13 mouse cellular contexts compared by ENCODE assay signal in the genomic region with DNA sequence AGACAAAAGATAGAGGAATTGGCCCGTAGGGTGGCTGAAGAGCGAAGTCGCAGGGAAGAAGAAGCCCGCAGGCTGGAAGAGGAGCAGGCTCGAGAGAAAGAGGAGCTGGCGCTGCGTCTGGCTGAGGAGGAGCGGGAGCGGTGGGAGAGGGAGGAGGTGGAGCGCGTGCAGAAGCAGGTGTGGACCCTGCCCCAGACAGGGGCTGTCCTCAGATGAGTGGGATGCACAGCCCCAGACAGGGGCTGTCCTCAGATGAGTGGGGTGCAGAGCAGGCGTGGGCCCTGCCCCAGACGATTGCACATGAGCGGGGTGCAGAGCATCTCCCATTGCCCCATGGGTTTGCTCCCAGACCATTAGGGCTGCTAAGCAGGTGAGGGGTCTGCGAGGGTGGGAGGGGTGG. TPM values are rescaled to one million over a fixed set of nuclear protein-coding genes. Genes with fewer than 3 reads are reported as not detected.
A peak's percentile ranks its signal among the peaks of the same experiment; 100 is the strongest.
DNase-seq lines count a peak whose midpoint lies in the region; ATAC-seq and TF ChIP-seq lines count a peak whose summit lies in the region.
"Had no signal": no experiment of that assay in that cellular context is flagged by ENCODE, and none has a peak within 500 bp of the region (broad histone marks: within the 10 kb centered on the region; RNA-seq: fewer than 3 reads in every experiment).

No protein-coding gene starts in this region.

- H3K4me3 ChIP-seq in limb, embryonic 12.5 days (replicated peaks), result no peak overlapping the region
- H3K4me3 ChIP-seq in limb, embryonic 10.5 days, result no peak overlapping the region
- H3K4me3 ChIP-seq in hindbrain, embryonic 12.5 days, result no peak overlapping the region
- H3K4me3 ChIP-seq in hindbrain, postnatal 0 days (ENCODE audit: low read length), result no peak overlapping the region
- H3K4me3 ChIP-seq in midbrain, postnatal 0 days (ENCODE audit: low read depth, low read length), result no peak overlapping the region
- H3K4me3 ChIP-seq: erythroblast, embryonic 14.5 days had no signal

- H3K9ac ChIP-seq in limb, embryonic 12.5 days (replicated peaks), result 0 out of 2 replicates have a peak overlapping the region, but pooled peaks have one; percentile 4
- no peak overlapping the region; the same call in 1 of the 2 replicates for H3K9ac ChIP-seq in hindbrain, embryonic 12.5 days
- H3K9ac ChIP-seq in hindbrain, postnatal 0 days (replicated peaks; ENCODE audit: low read length), result no peak overlapping the region
- H3K9ac ChIP-seq in midbrain, postnatal 0 days (replicated peaks; ENCODE audit: low read length, poor library complexity, severe bottlenecking), result no peak overlapping the region

- peaks cover 8% of the 10 kb centered on the region; the same call in 1 of the 2 replicates for H3K4me1 ChIP-seq in limb, embryonic 12.5 days (replicated peaks)
- peaks cover 12% of the 10 kb centered on the region; the same call in 1 of the 2 replicates for H3K4me1 ChIP-seq in limb, embryonic 10.5 days
- H3K4me1 ChIP-seq in hindbrain, embryonic 12.5 days, result peaks cover 7% of the 10 kb centered on the region; the same call in 1 of the 2 replicates
- no peaks in the 10 kb centered on the region for H3K4me1 ChIP-seq in hindbrain, postnatal 0 days (ENCODE audit: insufficient read depth, low read length)
- no peaks in the 10 kb centered on the region for H3K4me1 ChIP-seq in midbrain, postnatal 0 days (ENCODE audit: insufficient read depth, low read length)

- no peak overlapping the region for H3K27ac ChIP-seq in limb, embryonic 12.5 days
- no peak overlapping the region for H3K27ac ChIP-seq in limb, embryonic 10.5 days
- H3K27ac ChIP-seq in hindbrain, embryonic 12.5 days, result no peak overlapping the region
- H3K27ac ChIP-seq in hindbrain, postnatal 0 days, result no peak overlapping the region
- H3K27ac ChIP-seq in midbrain, postnatal 0 days (ENCODE audit: low read depth, low read length), result no peak overlapping the region

- WGBS in limb, embryonic 12.5 days, result 50% methylated on average over 15 of the region's 15 CpGs
- WGBS in limb, embryonic 10.5 days, result 59% methylated on average over 15 of the region's 15 CpGs
- WGBS in hindbrain, embryonic 12.5 days, result 60% methylated on average over 15 of the region's 15 CpGs
- 62% methylated on average over 15 of the region's 15 CpGs for WGBS in hindbrain, postnatal 0 days
- 68% methylated on average over 15 of the region's 15 CpGs for WGBS in midbrain, postnatal 0 days

- peaks cover 24% of the 10 kb centered on the region for H3K27me3 ChIP-seq in limb, embryonic 12.5 days
- peaks cover 40% of the 10 kb centered on the region for H3K27me3 ChIP-seq in limb, embryonic 10.5 days (ENCODE audit: low read depth, poor library complexity, severe bottlenecking)
- H3K27me3 ChIP-seq in hindbrain, embryonic 12.5 days, result no peaks in the 10 kb centered on the region
- no peaks in the 10 kb centered on the region for H3K27me3 ChIP-seq in hindbrain, postnatal 0 days (ENCODE audit: insufficient read depth, low read length)
- H3K27me3 ChIP-seq in midbrain, postnatal 0 days (ENCODE audit: insufficient read depth, low read length), result no peaks in the 10 kb centered on the region
- H3K27me3 ChIP-seq: Patski had no signal

- DNase-seq in limb, embryonic 10.5 days (ENCODE audit: low spot score), result no peak
- no peak for DNase-seq in hindbrain, postnatal 0 days (ENCODE audit: low spot score)
- DNase-seq in midbrain, postnatal 0 days (ENCODE audit: low spot score), result no peak
- no peak for DNase-seq in frontal cortex, adult 2 months (ENCODE audit: extremely low spot score in 1 of 2, low spot score in 1 of 2)
- no peak for DNase-seq in layer of hippocampus, postnatal 36 days
- DNase-seq: cerebellum, adult 9-10 months; heart, postnatal 4 days; kidney, adult 18-20 months; lung, postnatal 14 days had no signal

- no peak for ATAC-seq in limb, embryonic 12.5 days (ENCODE audit: insufficient number of reproducible peaks, insufficient read depth, low FRiP score, low TSS enrichment, low read depth)
- 0 out of 2 replicates have a peak, but pooled peaks have one; percentile 48 for ATAC-seq in hindbrain, embryonic 12.5 days (ENCODE audit: low FRiP score)
- ATAC-seq in hindbrain, postnatal 0 days, result peak; percentile 51; the same call in 1 of the 2 replicates
- ATAC-seq in midbrain, postnatal 0 days (ENCODE audit: low FRiP score), result 0 out of 2 replicates have a peak, but pooled peaks have one; percentile 47
- ATAC-seq: Patski had no signal

- H3K9me3 ChIP-seq in limb, embryonic 12.5 days, result peaks cover 4% of the 10 kb centered on the region; the same call in 1 of the 2 replicates
- no peaks in the 10 kb centered on the region for H3K9me3 ChIP-seq in limb, embryonic 10.5 days (replicated peaks)
- H3K9me3 ChIP-seq in hindbrain, embryonic 12.5 days (replicated peaks), result no peaks in the 10 kb centered on the region
- H3K9me3 ChIP-seq in hindbrain, postnatal 0 days (ENCODE audit: low read length), result no peaks in the 10 kb centered on the region
- H3K9me3 ChIP-seq in midbrain, postnatal 0 days (ENCODE audit: low read length), result no peaks in the 10 kb centered on the region

- H3K4me2 ChIP-seq in limb, embryonic 12.5 days, result no peak overlapping the region
- no peak overlapping the region for H3K4me2 ChIP-seq in hindbrain, embryonic 12.5 days (replicated peaks)
- H3K4me2 ChIP-seq in hindbrain, postnatal 0 days (ENCODE audit: low read depth, low read length), result 0 out of 2 replicates have a peak overlapping the region, but pooled peaks have one; percentile 0
- H3K4me2 ChIP-seq in midbrain, postnatal 0 days (ENCODE audit: low read depth, low read length, poor library complexity, severe bottlenecking), result no peak overlapping the region; the same call in 1 of the 2 replicates

- H3K36me3 ChIP-seq in limb, embryonic 12.5 days, result no peaks in the 10 kb centered on the region
- H3K36me3 ChIP-seq in limb, embryonic 10.5 days, result no peaks in the 10 kb centered on the region
- H3K36me3 ChIP-seq in hindbrain, embryonic 12.5 days, result no peaks in the 10 kb centered on the region
- H3K36me3 ChIP-seq in hindbrain, postnatal 0 days (ENCODE audit: insufficient read depth, low read length), result no peaks in the 10 kb centered on the region
- no peaks in the 10 kb centered on the region for H3K36me3 ChIP-seq in midbrain, postnatal 0 days (ENCODE audit: insufficient read depth, low read length)

- no peak for TF ChIP-seq CTCF in hindbrain, postnatal 0 days (IDR thresholded peaks at IDR 0.05; ENCODE audit: low read depth)
- no peak for TF ChIP-seq CTCF in midbrain, postnatal 0 days (IDR thresholded peaks at IDR 0.05)

RNA-seq across cellular contexts. Expression of gene Bclaf1, which starts 39.0 kb away (rescaled TPM):
- 157 and 167 TPM in 2 replicates for polyA plus RNA-seq in limb, embryonic 12.5 days (2016; fragmentation: Nextera tagmentation; extraction: Ambion mirVana)
- polyA plus RNA-seq in limb, embryonic 10.5 days (2016; fragmentation: Nextera tagmentation; extraction: Ambion mirVana), result 153 and 174 TPM in 2 replicates
- 158 and 163 TPM in 2 replicates for polyA plus RNA-seq in hindbrain, embryonic 12.5 days (2016; fragmentation: Nextera tagmentation; extraction: Ambion mirVana)
- total RNA-seq in hindbrain, postnatal 0 days (2014; rRNA removed), result 83.4 and 94.5 TPM in 2 replicates
- polyA plus RNA-seq in hindbrain, postnatal 0 days (2015; fragmentation: Nextera tagmentation; extraction: Ambion mirVana), result 94.4 and 96.2 TPM in 2 replicates
- 91.1 and 137 TPM in 2 replicates for total RNA-seq in midbrain, postnatal 0 days (2014; rRNA removed)
- 84.8 and 101 TPM in 2 replicates for polyA plus RNA-seq in midbrain, postnatal 0 days (2015; fragmentation: Nextera tagmentation; extraction: Ambion mirVana)
- 83.5 and 86.7 TPM in 2 replicates for polyA plus RNA-seq in frontal cortex, adult 2 months (2012; rRNA removed)
- 100 to 1,000 TPM; 118 to 136 TPM for total RNA-seq in layer of hippocampus, postnatal 36 days (2021)
